Mouse (Mus musculus): ENCODE measurements around the gene Dmrtc2. TPM values are rescaled to one million over a fixed set of nuclear protein-coding genes. Genes with fewer than 3 reads are reported as not detected.

Dmrtc2 gene
- polyA plus RNA-seq (2015; fragmentation: Illumina TruSeq; extraction: RNeasy Lipid Tissue Mini Kit (QIAGEN cat#74804); ENCODE audit: insufficient read depth, low replicate concordance) = not detected

DNA sequence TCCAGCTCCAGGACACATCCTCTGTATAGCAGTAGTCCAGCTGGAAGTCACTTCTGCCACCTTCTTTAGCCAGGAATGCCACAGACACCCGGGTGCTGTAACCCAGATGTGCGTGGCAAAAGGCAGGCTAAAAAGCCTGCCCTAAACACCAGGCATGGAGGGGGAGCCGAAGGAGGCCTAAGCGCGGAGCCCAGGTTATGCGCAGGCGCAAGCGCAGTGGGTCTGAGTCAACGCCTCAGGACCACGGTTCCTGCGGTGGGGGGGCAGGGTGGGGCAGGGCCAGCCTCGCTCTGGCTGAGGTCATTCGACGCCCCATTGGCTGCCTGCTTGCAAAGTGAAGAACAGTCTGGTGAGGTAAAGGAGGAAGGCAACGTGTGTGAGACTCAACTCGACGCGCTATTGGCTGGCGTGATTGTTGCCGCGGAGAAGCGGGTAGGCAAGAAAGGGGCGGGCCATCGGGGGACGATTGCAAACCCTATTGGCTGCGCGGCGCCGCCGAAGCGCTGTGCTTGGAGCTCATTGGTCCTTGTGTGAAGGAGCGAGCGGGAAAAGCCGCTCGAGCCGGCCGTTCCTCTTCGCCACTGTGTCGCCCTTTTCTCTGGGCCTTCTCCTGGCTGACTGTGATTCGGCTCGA is at the start of gene Dmrtc2, which contains the start of gene Lypd4:
TSS of gene Dmrtc2 (plus strand) at position 526 of the 634 bp plus-strand sequence.
TSS of gene Lypd4 (minus strand) at position 410 of the 634 bp plus-strand sequence.

DNA sequence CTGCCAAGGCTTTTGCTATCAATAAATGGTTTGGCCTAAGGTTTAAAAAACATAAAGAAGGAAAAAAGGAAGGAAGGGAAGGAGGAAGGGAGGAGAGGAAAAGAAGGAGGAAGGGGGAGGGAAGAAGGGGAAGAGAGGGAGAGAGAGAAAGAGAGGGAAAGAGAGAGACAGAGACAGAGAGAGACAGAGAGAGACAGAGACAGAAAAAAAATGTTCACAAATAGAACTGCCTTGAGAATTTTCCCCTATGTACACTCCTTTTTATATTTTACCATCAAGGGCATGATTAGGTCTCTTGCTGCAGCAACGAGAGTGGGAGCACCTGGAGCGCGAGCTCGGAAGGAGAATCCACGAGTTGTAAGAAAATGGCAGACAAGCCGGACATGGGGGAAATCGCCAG is 7.9 kb upstream of the Dmrtc2 start, which contains the start of gene Gm9844:
TSS of gene Gm9844 (plus strand) at position 301 of the 400 bp plus-strand sequence.

DNA sequence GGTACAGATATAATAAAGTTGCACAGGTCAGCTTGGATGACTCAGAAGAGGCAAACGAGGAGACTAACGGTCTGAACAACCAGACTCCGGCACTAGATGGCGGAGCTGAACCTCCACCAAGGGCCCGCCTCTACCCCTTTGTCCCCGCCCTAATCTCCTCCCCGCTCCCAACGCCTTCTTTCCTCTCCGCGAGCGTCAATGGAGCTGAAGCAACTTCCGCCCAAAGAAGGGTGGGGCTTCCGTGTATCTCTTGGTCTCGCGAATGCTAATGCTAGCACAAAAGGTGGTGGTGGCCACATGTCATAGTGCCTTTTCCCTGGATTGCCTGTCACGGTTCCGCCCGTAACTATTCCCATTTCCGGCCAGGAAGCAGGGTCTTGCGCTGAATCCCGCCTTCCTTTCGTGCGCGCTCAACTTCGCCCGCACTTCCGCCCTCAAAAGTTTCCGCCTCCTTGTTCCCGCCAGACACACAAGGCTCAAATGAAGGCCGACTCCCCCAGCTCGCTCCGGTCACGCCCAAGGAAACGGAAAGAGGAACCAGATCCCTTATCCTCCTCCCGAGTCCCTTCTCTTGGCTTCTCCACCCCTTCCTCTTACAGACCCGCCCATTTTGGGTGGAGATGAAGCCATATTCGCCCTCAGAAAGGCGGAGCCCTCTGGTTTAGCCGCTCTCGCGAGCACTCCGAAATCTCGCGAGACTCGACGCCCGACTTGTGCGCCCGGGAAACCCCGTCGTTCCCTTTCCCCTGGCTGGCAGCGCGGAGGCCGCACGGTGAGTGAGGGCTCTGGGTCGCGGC is 14.2 kb downstream of the Dmrtc2 start, which contains the start of gene Rps19:
TSS of gene Rps19 (plus strand) at position 476 of the 797 bp plus-strand sequence.

DNA sequence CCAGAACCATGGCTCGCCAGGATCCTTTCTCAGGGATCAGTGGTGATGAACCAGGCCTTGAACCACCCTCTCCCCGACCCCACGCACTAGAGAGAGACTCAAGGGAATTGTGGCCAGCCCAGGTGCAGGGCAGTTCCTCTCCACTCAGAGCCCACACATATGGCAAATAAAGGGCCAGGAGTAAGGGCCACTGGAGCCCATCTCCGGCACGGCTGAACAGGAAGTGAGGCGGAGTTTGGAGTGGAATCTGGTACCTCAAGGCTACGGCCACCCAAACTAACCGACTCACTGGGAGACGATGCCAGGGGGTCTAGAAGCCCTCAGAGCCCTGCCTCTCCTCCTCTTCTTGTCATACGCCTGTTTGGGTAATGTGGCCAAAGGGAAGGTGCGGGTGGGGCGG is 27.4 kb downstream of the Dmrtc2 start, which contains the start of gene Cd79a:
TSS of gene Cd79a (plus strand) at position 158 of the 400 bp plus-strand sequence.

DNA sequence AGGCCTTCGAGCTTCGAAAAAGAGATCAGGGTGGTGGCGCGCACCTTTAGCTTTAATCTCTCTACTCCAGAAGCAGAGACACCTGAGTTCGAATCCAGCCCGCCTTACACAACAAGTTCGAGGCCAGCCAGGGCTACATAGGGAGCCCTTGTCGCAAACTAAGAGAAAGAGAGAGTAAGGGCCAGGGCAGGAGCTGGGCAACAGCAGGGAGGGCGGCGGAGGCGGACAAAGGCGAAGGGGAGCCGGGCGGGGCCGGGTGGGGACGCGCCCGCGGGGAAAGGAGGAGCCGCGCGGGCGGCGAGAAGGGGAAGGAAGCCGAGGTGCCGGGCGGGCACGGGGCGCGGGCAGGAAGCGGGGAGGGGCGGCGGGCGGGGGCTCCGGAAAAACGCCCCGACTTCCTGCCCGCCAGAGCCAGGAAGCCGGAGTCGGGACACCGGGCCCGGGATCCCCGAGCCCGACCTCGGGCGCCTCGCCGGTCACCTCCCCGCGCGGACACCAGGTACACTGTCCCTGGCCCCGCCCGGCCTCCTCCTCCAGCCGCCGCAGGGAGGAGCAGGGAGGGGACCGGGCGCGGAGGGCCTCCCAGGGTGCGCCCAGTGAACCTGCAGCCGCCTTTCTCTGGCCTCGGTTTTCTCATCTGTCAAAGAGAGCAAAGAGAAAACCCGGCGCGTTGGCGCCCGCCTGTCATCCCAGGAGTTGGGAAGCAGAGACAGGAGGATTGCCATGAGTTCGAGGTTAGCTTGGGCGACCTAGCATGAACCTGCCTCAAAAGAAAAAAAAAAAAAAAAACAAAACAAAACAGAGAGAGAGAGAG is 33.0 kb downstream of the Dmrtc2 start, which contains the start of gene Arhgef1:
TSS of gene Arhgef1 (plus strand) at position 283 of the 814 bp plus-strand sequence.

Other genes starting within 250 kb of the Dmrtc2 start
- gene Lypd3, start 233.5 kb upstream of the Dmrtc2 start, polyA plus RNA-seq (2015; fragmentation: Illumina TruSeq; extraction: RNeasy Lipid Tissue Mini Kit (QIAGEN cat#74804); ENCODE audit: insufficient read depth, low replicate concordance) = not detected
- gene Tex101, start 193.4 kb upstream of the Dmrtc2 start, polyA plus RNA-seq (2015; fragmentation: Illumina TruSeq; extraction: RNeasy Lipid Tissue Mini Kit (QIAGEN cat#74804); ENCODE audit: insufficient read depth, low replicate concordance) = not detected
- not detected for gene BC049730, start 160.8 kb upstream of the Dmrtc2 start, polyA plus RNA-seq (2015; fragmentation: Illumina TruSeq; extraction: RNeasy Lipid Tissue Mini Kit (QIAGEN cat#74804); ENCODE audit: insufficient read depth, low replicate concordance)
- not detected for gene Gm4763, start 143.1 kb upstream of the Dmrtc2 start, polyA plus RNA-seq (2015; fragmentation: Illumina TruSeq; extraction: RNeasy Lipid Tissue Mini Kit (QIAGEN cat#74804); ENCODE audit: insufficient read depth, low replicate concordance)
- gene Cd177, start 109.7 kb upstream of the Dmrtc2 start, polyA plus RNA-seq (2015; fragmentation: Illumina TruSeq; extraction: RNeasy Lipid Tissue Mini Kit (QIAGEN cat#74804); ENCODE audit: insufficient read depth, low replicate concordance) = 1.8 TPM
- gene Ceacam10, start 92.9 kb upstream of the Dmrtc2 start, polyA plus RNA-seq (2015; fragmentation: Illumina TruSeq; extraction: RNeasy Lipid Tissue Mini Kit (QIAGEN cat#74804); ENCODE audit: insufficient read depth, low replicate concordance) = 1.7 TPM
- gene Gm9844, start 7.8 kb upstream of the Dmrtc2 start, polyA plus RNA-seq (2015; fragmentation: Illumina TruSeq; extraction: RNeasy Lipid Tissue Mini Kit (QIAGEN cat#74804); ENCODE audit: insufficient read depth, low replicate concordance) = 3.7 TPM
- not detected for gene Lypd4, start 116 bp upstream of the Dmrtc2 start, polyA plus RNA-seq (2015; fragmentation: Illumina TruSeq; extraction: RNeasy Lipid Tissue Mini Kit (QIAGEN cat#74804); ENCODE audit: insufficient read depth, low replicate concordance)
- 1,670 TPM for gene Rps19, start 14.3 kb downstream of the Dmrtc2 start, polyA plus RNA-seq (2015; fragmentation: Illumina TruSeq; extraction: RNeasy Lipid Tissue Mini Kit (QIAGEN cat#74804); ENCODE audit: insufficient read depth, low replicate concordance)
- gene Cd79a, start 27.3 kb downstream of the Dmrtc2 start, polyA plus RNA-seq (2015; fragmentation: Illumina TruSeq; extraction: RNeasy Lipid Tissue Mini Kit (QIAGEN cat#74804); ENCODE audit: insufficient read depth, low replicate concordance) = 645 TPM
- 181 TPM for gene Arhgef1, start 32.9 kb downstream of the Dmrtc2 start, polyA plus RNA-seq (2015; fragmentation: Illumina TruSeq; extraction: RNeasy Lipid Tissue Mini Kit (QIAGEN cat#74804); ENCODE audit: insufficient read depth, low replicate concordance)
- gene Gm4881, start 74.4 kb downstream of the Dmrtc2 start, polyA plus RNA-seq (2015; fragmentation: Illumina TruSeq; extraction: RNeasy Lipid Tissue Mini Kit (QIAGEN cat#74804); ENCODE audit: insufficient read depth, low replicate concordance) = not detected
- 40.1 TPM for gene Rabac1, start 102.7 kb downstream of the Dmrtc2 start, polyA plus RNA-seq (2015; fragmentation: Illumina TruSeq; extraction: RNeasy Lipid Tissue Mini Kit (QIAGEN cat#74804); ENCODE audit: insufficient read depth, low replicate concordance)
- gene Atp1a3, start 135.9 kb downstream of the Dmrtc2 start, polyA plus RNA-seq (2015; fragmentation: Illumina TruSeq; extraction: RNeasy Lipid Tissue Mini Kit (QIAGEN cat#74804); ENCODE audit: insufficient read depth, low replicate concordance) = 4.9 TPM
- 2.4 TPM for gene Grik5, start 202.3 kb downstream of the Dmrtc2 start, polyA plus RNA-seq (2015; fragmentation: Illumina TruSeq; extraction: RNeasy Lipid Tissue Mini Kit (QIAGEN cat#74804); ENCODE audit: insufficient read depth, low replicate concordance)
- 1.7 TPM for gene Zfp574, start 202.5 kb downstream of the Dmrtc2 start, polyA plus RNA-seq (2015; fragmentation: Illumina TruSeq; extraction: RNeasy Lipid Tissue Mini Kit (QIAGEN cat#74804); ENCODE audit: insufficient read depth, low replicate concordance)

All from spleen, adult 10 weeks (tissue).